In the genomic region with DNA sequence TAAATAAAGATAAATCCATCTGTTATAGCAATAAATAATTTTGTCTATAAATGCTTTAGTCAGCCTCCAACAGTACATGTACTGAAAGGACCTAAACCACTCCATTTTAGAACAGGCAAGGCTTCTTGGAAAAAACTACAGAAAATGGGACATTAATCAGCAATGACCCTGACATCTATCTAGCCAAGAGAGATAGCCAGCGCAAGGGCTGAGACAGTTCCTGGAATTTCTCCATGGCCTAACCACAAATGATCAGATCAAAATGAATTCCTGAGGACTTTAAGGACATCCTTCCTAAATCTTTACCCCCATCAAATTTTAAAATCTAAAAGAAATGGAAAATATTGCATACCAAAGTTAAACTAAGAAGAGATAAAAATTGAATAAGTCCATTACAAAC, we compare ENCODE assay signal across 15 mouse cellular contexts.
DNase-seq lines count a peak whose midpoint lies in the region.
"Had no signal": no experiment of that assay in that cellular context is flagged by ENCODE, and none has a peak within 500 bp of the region (broad histone marks: within the 10 kb centered on the region; RNA-seq: fewer than 3 reads in every experiment).

No protein-coding gene starts in this region.

- DNase-seq in adrenal gland, adult (ENCODE audit: inconsistent age in 2 of 2, low spot score in 1 of 2) = peak; percentile 53 to 85
- no peak for DNase-seq in adrenal gland, postnatal 25 days
- DNase-seq in adrenal gland, adult 8-10 months = peak; percentile 55
- no peak for DNase-seq in adrenal gland, postnatal 4 days (ENCODE audit: low spot score in 2 of 2)
- peak; percentile 11 for DNase-seq in adrenal gland, postnatal 10 days
- peak; percentile 20 to 40 for DNase-seq in adrenal gland, postnatal 36 days
- DNase-seq in embryo, embryonic 10 days (ENCODE audit: low spot score) = no peak
- DNase-seq: B cell, adult 2 months; cerebellum, adult 11 months; cerebellum, adult 18-20 months; cerebellum, adult 8-10 months; cerebellum, adult 9-11 months; cerebellum, postnatal 14 days; cerebellum, postnatal 36 days; forebrain, postnatal 0 days had no signal

Comparison
In these comparisons a context has a peak if more than half of its experiments do, and no peak if none do; other contexts are left out.
1. DNase-seq: peak in adrenal gland, adult (2 of 2), adrenal gland, adult 8-10 months (single experiment), adrenal gland, postnatal 10 days (single experiment) and adrenal gland, postnatal 36 days (2 of 2); none in adrenal gland, postnatal 25 days (single experiment), adrenal gland, postnatal 4 days (0 of 2) and embryo, embryonic 10 days (single experiment).